Mouse (Mus musculus): ENCODE results near the gene Gla. TPM values are rescaled to one million over a fixed set of nuclear protein-coding genes. Genes with fewer than 3 reads are reported as not detected.
A peak's percentile ranks its signal among the peaks of the same experiment; 100 is the strongest.

The Gla gene
- polyA plus RNA-seq, 1 experiment = 6.2 TPM

DNA sequence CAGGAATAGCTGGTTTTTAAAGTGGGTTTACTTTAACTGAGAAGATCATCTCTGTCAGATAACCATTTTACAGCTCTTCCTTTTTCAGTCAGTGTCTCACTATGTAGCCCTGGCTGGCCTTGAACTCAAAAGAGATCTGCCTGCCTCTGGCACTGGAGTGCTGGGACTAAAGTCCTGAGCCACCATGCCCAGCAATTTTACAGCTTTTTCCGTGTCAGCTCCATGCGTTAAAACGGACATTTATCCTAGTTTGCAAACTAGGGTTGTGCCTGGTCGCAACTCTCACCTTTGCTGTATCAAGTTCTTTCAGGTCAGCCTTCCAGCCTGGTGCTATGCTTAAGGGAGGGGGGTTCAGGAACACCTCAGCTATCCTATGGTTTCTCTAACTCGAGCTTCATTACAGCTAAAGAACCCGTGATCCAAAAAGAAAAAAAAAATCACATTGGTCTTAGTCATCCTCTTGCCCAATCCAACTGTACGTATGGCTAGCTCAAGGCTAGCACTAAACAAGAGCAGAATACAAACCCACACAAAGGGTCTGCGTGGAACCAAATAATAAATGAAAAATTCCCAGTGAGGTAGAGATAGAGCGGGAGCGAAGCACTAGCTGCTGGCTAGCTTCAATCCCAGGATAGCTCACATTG is 881 bp downstream of the Gla start:
- H3K27me3 ChIP-seq (ENCODE audit: control insufficient read depth, insufficient read depth, insufficient read length) = no peaks in the 10 kb centered on the region
- TF ChIP-seq REST (IDR thresholded peaks at IDR 0.05; ENCODE audit: insufficient read depth, insufficient read length) (no peak), CEBPB (IDR thresholded peaks at IDR 0.05; ENCODE audit: insufficient read depth, poor library complexity, severe bottlenecking) (peak; percentile 44; the same call in 1 of the 2 replicates), TCF12 (IDR thresholded peaks at IDR 0.05; ENCODE audit: insufficient read depth, poor library complexity, severe bottlenecking) (no peak)
- no peak overlapping the region for H3ac ChIP-seq (ENCODE audit: control insufficient read depth, insufficient read length)
- no peaks in the 10 kb centered on the region for H3K36me3 ChIP-seq (ENCODE audit: control insufficient read depth, insufficient read depth)
- H3K79me2 ChIP-seq (ENCODE audit: control insufficient read depth, insufficient read depth) = peaks cover 30% of the 10 kb centered on the region
- H3K4me3 ChIP-seq = peak overlapping the region; percentile 66
- H3K4me2 ChIP-seq (ENCODE audit: low read depth) = peak overlapping the region; percentile 78

DNA sequence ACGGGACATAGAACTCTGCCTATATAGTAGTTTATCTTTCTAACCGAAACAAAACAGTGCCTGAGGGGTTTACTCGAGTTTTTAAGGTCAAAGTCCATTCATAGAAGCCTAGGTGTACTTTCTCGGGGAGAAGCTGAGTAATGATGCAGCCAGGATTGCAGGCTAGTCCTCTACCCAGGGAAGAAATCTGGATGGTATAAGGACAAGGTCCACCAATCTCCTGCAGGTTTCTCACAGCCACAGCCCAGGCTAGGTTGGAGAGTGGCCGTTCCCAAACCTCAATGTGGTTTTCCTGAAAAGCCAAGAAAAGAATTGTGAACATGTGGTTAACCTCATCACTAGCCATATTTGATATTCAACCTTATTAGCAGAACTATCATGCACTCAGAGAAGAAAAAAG is 11.1 kb downstream of the Gla start:
- Histone ChIP-seq H3K4me2 (ENCODE audit: low read depth) (no peak overlapping the region), H3ac (ENCODE audit: control insufficient read depth, insufficient read length) (no peak overlapping the region), H3K36me3 (ENCODE audit: control insufficient read depth, insufficient read depth) (peaks cover 7% of the 10 kb centered on the region), H3K4me3 (no peak overlapping the region), H3K79me2 (ENCODE audit: control insufficient read depth, insufficient read depth) (peaks cover 19% of the 10 kb centered on the region), H3K27me3 (ENCODE audit: control insufficient read depth, insufficient read depth, insufficient read length) (no peaks in the 10 kb centered on the region)
- peak; percentile 48 for TF ChIP-seq POLR2AphosphoS2 (IDR thresholded peaks at IDR 0.05; ENCODE audit: insufficient read length, low read depth)
- no peak for TF ChIP-seq REST (IDR thresholded peaks at IDR 0.05; ENCODE audit: insufficient read depth, insufficient read length)

DNA sequence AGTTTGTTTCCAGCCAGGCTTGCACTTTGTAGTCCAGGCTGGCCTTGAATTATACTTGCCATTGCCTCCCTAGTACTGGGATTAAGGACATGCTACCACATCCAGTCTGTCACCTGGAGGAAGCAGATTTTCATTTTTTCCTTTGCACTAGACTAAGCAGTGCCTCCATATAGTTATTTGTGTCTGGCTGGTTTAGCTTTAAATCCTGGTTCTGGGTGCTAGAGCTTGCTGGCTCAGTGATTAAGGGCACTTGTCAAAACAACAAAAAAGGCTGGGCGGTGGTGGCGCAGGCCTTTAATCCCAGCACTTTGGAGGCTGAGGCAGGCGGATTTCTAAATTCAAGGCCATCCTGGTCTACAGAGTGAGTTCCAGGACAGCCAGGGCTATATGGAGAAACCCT is 11.9 kb downstream of the Gla start:
- H3K79me2 ChIP-seq (ENCODE audit: control insufficient read depth, insufficient read depth) = peaks cover 19% of the 10 kb centered on the region
- H3K4me2 ChIP-seq (ENCODE audit: low read depth) = no peak overlapping the region
- no peak for TF ChIP-seq TCF3 (IDR thresholded peaks at IDR 0.05; ENCODE audit: insufficient read length, low read depth)
- no peak overlapping the region for H3ac ChIP-seq (ENCODE audit: control insufficient read depth, insufficient read length)
- H3K27me3 ChIP-seq (ENCODE audit: control insufficient read depth, insufficient read depth, insufficient read length) = no peaks in the 10 kb centered on the region
- H3K4me3 ChIP-seq = no peak overlapping the region
- H3K36me3 ChIP-seq (ENCODE audit: control insufficient read depth, insufficient read depth) = peaks cover 7% of the 10 kb centered on the region

DNA sequence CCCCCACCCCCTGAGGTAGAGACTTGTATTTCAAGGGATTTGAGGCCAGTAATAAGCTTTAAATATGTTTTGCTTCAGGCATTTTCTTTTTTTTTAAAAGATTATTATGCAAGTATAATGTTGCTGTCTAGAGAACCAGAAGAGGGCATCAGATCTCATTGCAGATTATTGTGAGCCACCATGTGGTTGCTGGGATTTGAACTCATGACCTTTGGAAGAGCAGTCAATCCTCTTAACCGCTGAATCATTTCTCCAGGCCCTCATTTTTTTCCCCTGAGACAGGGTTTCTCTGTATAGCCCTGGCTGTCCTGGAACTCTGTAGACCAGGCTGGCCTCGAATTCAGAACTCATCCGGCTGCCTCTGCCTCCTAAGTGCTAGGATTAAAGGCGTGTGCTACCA is 12.7 kb downstream of the Gla start:
- Histone ChIP-seq H3K27me3 (ENCODE audit: control insufficient read depth, insufficient read depth, insufficient read length) (no peaks in the 10 kb centered on the region), H3K4me2 (ENCODE audit: low read depth) (no peak overlapping the region), H3ac (ENCODE audit: control insufficient read depth, insufficient read length) (no peak overlapping the region), H3K4me3 (no peak overlapping the region), H3K36me3 (ENCODE audit: control insufficient read depth, insufficient read depth) (peaks cover 7% of the 10 kb centered on the region), H3K79me2 (ENCODE audit: control insufficient read depth, insufficient read depth) (peaks cover 19% of the 10 kb centered on the region)
- TF ChIP-seq USF1 (IDR thresholded peaks at IDR 0.05; ENCODE audit: low read depth) (no peak), TCF12 (IDR thresholded peaks at IDR 0.05; ENCODE audit: insufficient read depth, poor library complexity, severe bottlenecking) (no peak), REST (IDR thresholded peaks at IDR 0.05; ENCODE audit: insufficient read depth, insufficient read length) (no peak), TCF3 (IDR thresholded peaks at IDR 0.05; ENCODE audit: insufficient read length, low read depth) (no peak), SRF (IDR thresholded peaks at IDR 0.05; ENCODE audit: control insufficient read depth, insufficient read length, low read depth) (no peak), E2F4 (IDR thresholded peaks at IDR 0.05; ENCODE audit: insufficient read depth) (no peak), MAX (IDR thresholded peaks at IDR 0.05; ENCODE audit: low read depth) (no peak), POLR2A (IDR thresholded peaks at IDR 0.05; ENCODE audit: insufficient read length, low read depth) (no peak), MYOD1 (IDR thresholded peaks at IDR 0.05; ENCODE audit: control insufficient read depth in 1 of 3, insufficient read length in 2 of 3, low read depth in 2 of 3) (no peak), MYOG (IDR thresholded peaks at IDR 0.05; ENCODE audit: control insufficient read depth in 1 of 3, insufficient read depth in 1 of 3, insufficient read length in 2 of 3, low read depth in 2 of 3) (no peak), CEBPB (IDR thresholded peaks at IDR 0.05; ENCODE audit: insufficient read depth, poor library complexity, severe bottlenecking) (no peak), POLR2AphosphoS2 (IDR thresholded peaks at IDR 0.05; ENCODE audit: insufficient read length, low read depth) (no peak)

DNA sequence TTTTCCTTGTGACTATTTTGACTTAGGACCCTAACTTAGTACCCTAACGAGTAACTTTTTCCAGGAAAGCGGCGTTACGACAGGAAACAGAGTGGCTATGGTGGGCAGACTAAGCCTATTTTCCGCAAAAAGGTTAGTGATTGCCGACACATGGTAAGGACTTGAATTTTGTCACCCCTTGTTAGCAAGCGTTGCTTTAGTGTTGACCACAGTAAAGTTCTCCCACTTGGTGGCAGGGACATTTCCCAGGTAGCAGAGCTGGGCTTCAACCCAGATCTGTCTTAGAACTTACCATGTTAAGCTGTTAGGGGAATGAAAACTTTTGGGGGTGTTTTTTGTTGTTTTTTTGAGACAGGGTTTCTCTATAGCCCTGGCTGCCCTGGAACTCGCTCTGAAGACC is 14.5 kb downstream of the Gla start:
- Histone ChIP-seq H3K27me3 (ENCODE audit: control insufficient read depth, insufficient read depth, insufficient read length) (no peaks in the 10 kb centered on the region), H3K36me3 (ENCODE audit: control insufficient read depth, insufficient read depth) (peaks cover 7% of the 10 kb centered on the region), H3K79me2 (ENCODE audit: control insufficient read depth, insufficient read depth) (peaks cover 19% of the 10 kb centered on the region), H3K4me2 (ENCODE audit: low read depth) (peak overlapping the region; percentile 81), H3ac (ENCODE audit: control insufficient read depth, insufficient read length) (peak overlapping the region; percentile 30), H3K4me3 (peak overlapping the region; percentile 65)
- TF ChIP-seq REST (IDR thresholded peaks at IDR 0.05; ENCODE audit: insufficient read depth, insufficient read length) (no peak), E2F4 (IDR thresholded peaks at IDR 0.05; ENCODE audit: insufficient read depth) (no peak), TCF12 (IDR thresholded peaks at IDR 0.05; ENCODE audit: insufficient read depth, poor library complexity, severe bottlenecking) (no peak), POLR2AphosphoS2 (IDR thresholded peaks at IDR 0.05; ENCODE audit: insufficient read length, low read depth) (no peak), MYOG (IDR thresholded peaks at IDR 0.05; ENCODE audit: control insufficient read depth in 1 of 3, insufficient read depth in 1 of 3, insufficient read length in 2 of 3, low read depth in 2 of 3) (no peak), USF1 (IDR thresholded peaks at IDR 0.05; ENCODE audit: low read depth) (no peak), MAX (IDR thresholded peaks at IDR 0.05; ENCODE audit: low read depth) (no peak), CEBPB (IDR thresholded peaks at IDR 0.05; ENCODE audit: insufficient read depth, poor library complexity, severe bottlenecking) (no peak), POLR2A (IDR thresholded peaks at IDR 0.05; ENCODE audit: insufficient read length, low read depth) (no peak), TCF3 (IDR thresholded peaks at IDR 0.05; ENCODE audit: insufficient read length, low read depth) (no peak), MYOD1 (IDR thresholded peaks at IDR 0.05; ENCODE audit: control insufficient read depth in 1 of 3, insufficient read length in 2 of 3, low read depth in 2 of 3) (no peak), SRF (IDR thresholded peaks at IDR 0.05; ENCODE audit: control insufficient read depth, insufficient read length, low read depth) (no peak)

Measured in myocyte (in vitro differentiated cells).